Mouse (Mus musculus) embryonic facial prominence, embryonic 14.5 days (tissue): ENCODE data around the gene Slc40a1. TPM values are rescaled to one million over a fixed set of nuclear protein-coding genes. Genes with fewer than 3 reads are reported as not detected.

ENCODE experiments used
- ATAC-seq: fragments of 200-750 bp; cut with Nextera tagmentation; 2 replicates; pipeline ENCODE4 v1.8.0; 2017; ENCODE audit warnings: low read depth, moderate number of reproducible peaks, moderate TSS enrichment
- DNase-seq: peaks from one replicate; pipeline ENCODE4 v3.0.0-alpha.2; 2015; ENCODE audit warnings: low spot score
- H3K27ac ChIP-seq: fragments of 300-500 bp; sonication (generic); replicated peaks from 2 replicates; pipeline ENCODE4 v1.5.1; 2014; ENCODE audit warnings: low read depth, mild to moderate bottlenecking, low read length, moderate library complexity
- H3K27me3 ChIP-seq: fragments of 300-500 bp; sonication (generic); replicated peaks from 2 replicates; pipeline ENCODE4 v1.6.1; 2014; ENCODE audit warnings: low read length; ENCODE audit not compliant: control insufficient read depth, insufficient read depth
- H3K36me3 ChIP-seq: fragments of 300-500 bp; sonication (generic); 2 replicates; pipeline ENCODE4 v1.6.1; 2014; ENCODE audit warnings: low read length, mixed read lengths; ENCODE audit not compliant: control insufficient read depth, insufficient read depth
- H3K4me1 ChIP-seq: fragments of 300-500 bp; sonication (generic); 2 replicates; pipeline ENCODE4 v1.6.1; 2014; ENCODE audit warnings: antibody characterized with exemption, low read length; ENCODE audit not compliant: control insufficient read depth, insufficient read depth
- H3K4me2 ChIP-seq: fragments of 300-500 bp; sonication (generic); 2 replicates; pipeline ENCODE4 v1.6.1; 2014; ENCODE audit warnings: low read depth, mild to moderate bottlenecking, low read length, moderate library complexity, mixed read lengths
- H3K4me3 ChIP-seq: fragments of 300-500 bp; sonication (generic); 2 replicates; pipeline ENCODE4 v1.5.1; 2014; ENCODE audit warnings: low read depth, mild to moderate bottlenecking, low read length
- H3K9ac ChIP-seq: fragments of 300-500 bp; sonication (generic); 2 replicates; pipeline ENCODE4 v1.6.1; 2014; ENCODE audit warnings: low read depth, mild to moderate bottlenecking, low read length, moderate library complexity, mixed read lengths
- H3K9me3 ChIP-seq: fragments of 300-500 bp; sonication (generic); 2 replicates; pipeline ENCODE4 v1.6.1; 2016; ENCODE audit warnings: low read length; ENCODE audit not compliant: control insufficient read depth
- WGBS: fragments of 180-500 bp; shearing (Covaris S2); extraction: QIAGEN DNeasy Blood & Tissue Kit; methylation state at CpG from one replicate; pipeline ENCODE4 v1.1.7; 2014; 5-methylcytosine and 5-hydroxymethylcytosine counted together
- polyA plus RNA-seq: library from polyadenylated mRNA; unstranded; fragments of >200 nt; fragmentation: Nextera tagmentation; extraction: Ambion mirVana; gene quantifications from 2 replicates; pipeline ENCODE4 v1.2.1, GENCODE M21; 2014

Slc40a1 gene
- polyA plus RNA-seq, result 37.0 and 38.1 TPM in 2 replicates

GRCm38 (mm10) chr1:45926393-45926763 is at the start of gene Slc40a1:
Slc40a1 (minus strand) TSS chr1:45926523.
- Histone ChIP-seq H3K4me1 (0 out of 2 replicates have a peak, but pooled peaks cover 4% of the 10 kb centered on the region), H3K27me3 (peaks cover 15% of the 10 kb centered on the region; the same call in 1 of the 2 replicates), H3K9ac (peak within 1 kb of the TSS; percentile 57), H3K9me3 (no peaks in the 10 kb centered on the region), H3K27ac (no peak within 1 kb of the TSS), H3K36me3 (no peaks in the 10 kb centered on the region), H3K4me3 (peak within 1 kb of the TSS; percentile 52), H3K4me2 (peak within 1 kb of the TSS; percentile 86)
- WGBS, result 17% methylated on average over 9 of the region's 9 CpGs
- no peak for ATAC-seq
- no peak for DNase-seq

- Histone ChIP-seq H3K36me3 (no peaks in the 10 kb centered on the region), H3K9me3 (no peaks in the 10 kb centered on the region), H3K27me3 (no peaks in the 10 kb centered on the region), H3K4me3 (no peak overlapping the region), H3K9ac (no peak overlapping the region), H3K27ac (no peak overlapping the region), H3K4me1 (no peaks in the 10 kb centered on the region), H3K4me2 (no peak overlapping the region)
- 82% methylated on average over 4 of the region's 4 CpGs for WGBS
- ATAC-seq (no peak), DNase-seq (no peak)
These were observed 45.0 kb upstream of the Slc40a1 start for GRCm38 (mm10) chr1:45971314-45971713.

GRCm38 (mm10) chr1:45948988-45949387 is 22.7 kb upstream of the Slc40a1 start:
- ATAC-seq, result no peak
- 57% methylated on average over 2 of the region's 2 CpGs for WGBS

GRCm38 (mm10) chr1:45947843-45948242 is 21.5 kb upstream of the Slc40a1 start:
- no peaks in the 10 kb centered on the region for H3K27me3 ChIP-seq
- H3K36me3 ChIP-seq, result no peaks in the 10 kb centered on the region
- no peak for ATAC-seq
- H3K9me3 ChIP-seq, result no peaks in the 10 kb centered on the region
- peak; percentile 43 for DNase-seq
- H3K9ac ChIP-seq, result no peak overlapping the region
- no peak overlapping the region for H3K27ac ChIP-seq
- 67% methylated on average over 1 of the region's 1 CpGs for WGBS
- no peak overlapping the region for H3K4me2 ChIP-seq
- no peaks in the 10 kb centered on the region for H3K4me1 ChIP-seq
- H3K4me3 ChIP-seq, result no peak overlapping the region

More at GRCm38 (mm10) chr1:45948988-45949387, 22.7 kb upstream of the Slc40a1 start:
- no peak overlapping the region for H3K27ac ChIP-seq
- H3K4me1 ChIP-seq, result no peaks in the 10 kb centered on the region
- H3K27me3 ChIP-seq, result no peaks in the 10 kb centered on the region
- H3K9me3 ChIP-seq, result no peaks in the 10 kb centered on the region
- DNase-seq, result no peak
- no peak overlapping the region for H3K9ac ChIP-seq
- H3K4me2 ChIP-seq, result no peak overlapping the region
- no peak overlapping the region for H3K4me3 ChIP-seq
- no peaks in the 10 kb centered on the region for H3K36me3 ChIP-seq

GRCm38 (mm10) chr1:45931127-45931526 is 4.8 kb upstream of the Slc40a1 start:
- ATAC-seq (no peak), DNase-seq (no peak)
- no peak overlapping the region for H3K4me2 ChIP-seq
- no peak overlapping the region for H3K4me3 ChIP-seq
- no peak overlapping the region for H3K9ac ChIP-seq
- H3K4me1 ChIP-seq, result no peaks in the 10 kb centered on the region
- peaks cover 10% of the 10 kb centered on the region; the same call in 1 of the 2 replicates for H3K27me3 ChIP-seq
- H3K9me3 ChIP-seq, result no peaks in the 10 kb centered on the region
- H3K27ac ChIP-seq, result no peak overlapping the region
- H3K36me3 ChIP-seq, result no peaks in the 10 kb centered on the region

- Histone ChIP-seq H3K27me3 (peaks cover 15% of the 10 kb centered on the region; the same call in 1 of the 2 replicates), H3K4me2 (no peak overlapping the region), H3K9me3 (no peaks in the 10 kb centered on the region), H3K4me3 (no peak overlapping the region), H3K4me1 (0 out of 2 replicates have a peak, but pooled peaks cover 4% of the 10 kb centered on the region), H3K9ac (no peak overlapping the region), H3K27ac (no peak overlapping the region), H3K36me3 (no peaks in the 10 kb centered on the region)
- WGBS, result 47% methylated on average over 3 of the region's 3 CpGs
- DNase-seq (no peak), ATAC-seq (no peak)
These were observed 588 bp upstream of the Slc40a1 start for GRCm38 (mm10) chr1:45926911-45927310.

GRCm38 (mm10) chr1:45925500-45926392 is 577 bp downstream of the Slc40a1 start:
- DNase-seq (peak; percentile 89), ATAC-seq (peak; percentile 98)
- Histone ChIP-seq H3K36me3 (no peaks in the 10 kb centered on the region), H3K4me1 (0 out of 2 replicates have a peak, but pooled peaks cover 4% of the 10 kb centered on the region), H3K4me3 (peak overlapping the region; percentile 52), H3K27ac (no peak overlapping the region), H3K4me2 (peak overlapping the region; percentile 86), H3K9me3 (no peaks in the 10 kb centered on the region), H3K9ac (peak overlapping the region; percentile 57), H3K27me3 (peaks cover 15% of the 10 kb centered on the region; the same call in 1 of the 2 replicates)
- WGBS, result under 1% methylated on average over 39 of the region's 53 CpGs

- peak; percentile 56 for ATAC-seq
- H3K27ac ChIP-seq, result no peak overlapping the region
- 8% methylated on average over 7 of the region's 7 CpGs for WGBS
These were observed 1.2 kb downstream of the Slc40a1 start for GRCm38 (mm10) chr1:45925131-45925499.

More at GRCm38 (mm10) chr1:45925131-45925499, 1.2 kb downstream of the Slc40a1 start:
- peak overlapping the region; percentile 57 for H3K9ac ChIP-seq
- peaks cover 15% of the 10 kb centered on the region; the same call in 1 of the 2 replicates for H3K27me3 ChIP-seq
- DNase-seq, result no peak
- peak overlapping the region; percentile 52 for H3K4me3 ChIP-seq
- H3K4me1 ChIP-seq, result 0 out of 2 replicates have a peak, but pooled peaks cover 4% of the 10 kb centered on the region
- no peaks in the 10 kb centered on the region for H3K36me3 ChIP-seq
- H3K4me2 ChIP-seq, result peak overlapping the region; percentile 86
- no peaks in the 10 kb centered on the region for H3K9me3 ChIP-seq
